Mouse (Mus musculus) naive thymus-derived CD4-positive, alpha-beta T cell, adult 2 months (primary cell): ENCODE measurements around the gene Dclk2.

Experiments used
- DNase-seq: peaks from one replicate; pipeline ENCODE4 v3.0.0-alpha.2; 2011; ENCODE audit warnings: low read depth

The Dclk2 gene

GRCm38 (mm10) chr3:86797871-86798460 is 122.7 kb downstream of the Dclk2 start:
- no peak for DNase-seq

DNA sequence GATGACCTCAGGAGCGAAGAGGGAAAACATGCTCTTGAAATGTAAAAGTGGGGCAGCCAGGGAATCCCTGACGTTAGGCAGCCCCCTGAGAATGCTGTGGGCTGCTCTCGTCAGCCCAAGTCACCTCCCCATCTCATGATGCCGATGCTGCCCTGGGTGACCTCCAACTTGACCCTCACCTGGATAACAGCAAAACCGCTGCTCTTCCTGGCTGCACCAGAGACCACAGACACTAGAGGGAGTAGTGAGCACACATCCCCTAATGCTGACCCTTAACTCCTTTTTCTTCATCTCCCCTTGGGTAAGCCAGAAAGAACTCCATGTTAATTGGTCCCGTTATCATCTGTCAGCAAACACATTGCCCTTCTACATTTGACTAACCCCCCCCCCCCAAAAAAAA is 123.9 kb downstream of the Dclk2 start:
- peak; percentile 19 for DNase-seq

GRCm38 (mm10) chr3:86793720-86794191 is 126.9 kb downstream of the Dclk2 start:
- DNase-seq: no peak

- no peak for DNase-seq
Observed at GRCm38 (mm10) chr3:86793264-86793663, 127.4 kb downstream of the Dclk2 start.

DNA sequence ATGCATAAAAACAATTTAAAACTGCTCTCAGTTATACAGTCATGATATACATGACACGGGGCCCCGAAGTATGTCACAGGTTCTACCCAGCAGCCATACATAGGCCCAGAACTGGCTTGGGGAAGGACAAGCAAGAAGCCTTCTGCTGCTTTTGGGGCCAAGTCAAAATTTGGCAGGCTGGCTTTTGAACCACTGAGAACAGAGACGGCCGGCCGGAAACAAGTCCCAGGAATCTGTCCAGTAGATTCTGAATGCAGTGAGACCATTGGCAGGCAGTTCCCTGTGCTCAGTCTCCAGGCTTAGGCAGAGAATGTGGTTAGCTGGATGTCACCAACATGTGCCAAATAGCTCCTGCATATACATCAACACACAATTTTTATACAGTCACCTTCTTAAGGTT is 130.9 kb downstream of the Dclk2 start:
- DNase-seq: no peak

DNA sequence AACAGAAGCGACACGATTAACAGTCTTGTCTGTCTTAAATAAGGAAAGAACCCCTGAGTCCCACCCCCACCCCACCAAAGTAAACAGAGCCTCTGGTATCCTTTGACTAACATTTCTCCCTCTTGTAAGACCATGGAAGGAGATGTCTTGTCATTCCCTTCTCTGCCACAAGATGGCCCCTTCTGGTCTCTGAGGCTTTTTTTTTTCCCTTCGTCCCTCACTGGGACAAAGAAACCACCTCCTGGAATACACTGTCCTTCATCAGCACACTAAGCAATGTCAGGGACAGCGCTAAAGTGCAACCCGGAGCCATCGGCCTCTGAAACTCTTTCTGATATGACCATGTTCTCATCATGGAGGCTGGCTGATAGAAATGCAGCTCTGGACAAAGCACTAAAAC is 131.9 kb downstream of the Dclk2 start:
- peak; percentile 57 for DNase-seq

- no peak for DNase-seq
Observed at GRCm38 (mm10) chr3:86787423-86788123, 133.1 kb downstream of the Dclk2 start.

GRCm38 (mm10) chr3:86786845-86787351 is 133.8 kb downstream of the Dclk2 start:
- no peak for DNase-seq

DNA sequence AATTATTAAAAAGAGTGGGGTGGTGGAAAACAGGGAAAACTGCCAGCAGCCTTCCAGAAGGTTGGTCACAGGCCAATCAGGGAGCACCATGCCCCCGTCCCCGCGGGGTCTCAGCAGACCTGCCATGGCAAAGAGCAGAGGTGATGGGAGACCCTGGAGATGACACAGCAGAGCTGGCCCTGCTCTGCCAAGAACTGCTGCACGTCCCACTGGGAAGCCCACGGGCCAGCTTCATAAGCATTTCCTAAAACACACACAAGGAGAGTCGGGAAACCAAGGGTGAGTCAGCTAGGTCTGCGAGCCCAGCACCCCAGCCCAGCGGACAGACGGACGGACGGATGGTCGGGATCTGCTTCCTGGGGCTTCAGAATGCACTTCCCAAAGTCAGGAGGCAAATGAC is 134.4 kb downstream of the Dclk2 start:
- no peak for DNase-seq

DNA sequence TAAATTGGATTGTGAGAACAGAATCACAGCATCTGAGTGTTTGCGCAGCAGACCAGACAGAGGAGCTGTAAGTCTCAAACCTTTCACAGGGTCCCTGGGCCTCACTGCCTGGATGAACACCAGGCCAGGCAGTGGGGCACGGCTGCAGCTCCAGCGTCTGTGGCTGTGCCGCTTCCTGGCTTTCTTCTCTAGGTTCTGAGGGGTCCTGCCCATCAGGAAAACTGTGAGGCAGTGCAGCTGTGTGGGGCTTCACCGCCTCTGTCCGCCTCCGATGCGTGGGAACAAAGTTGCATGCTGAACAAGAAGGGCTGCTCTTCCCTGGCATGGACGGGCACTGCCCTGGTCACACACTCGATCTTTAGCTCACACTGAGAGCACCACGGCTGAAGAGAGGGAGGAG is 135.7 kb downstream of the Dclk2 start:
- DNase-seq: no peak

DNA sequence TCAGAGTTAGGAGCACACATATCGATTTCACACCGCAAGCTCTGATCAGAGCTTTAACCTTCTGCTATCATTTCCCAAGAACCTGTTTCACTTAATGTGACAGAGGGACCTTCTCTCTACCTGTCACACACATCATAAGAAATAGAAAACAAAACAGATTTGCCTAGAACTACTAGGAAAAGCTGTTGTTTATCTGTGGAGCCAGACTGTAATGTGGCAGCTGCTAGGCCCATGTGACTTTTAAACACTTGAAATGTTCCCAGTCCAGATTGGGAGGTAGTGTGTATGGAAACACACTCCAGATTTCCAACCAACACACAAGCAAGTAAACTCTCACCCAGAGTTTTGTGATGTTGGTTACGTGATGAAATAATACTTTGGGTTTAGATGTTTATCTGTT is 136.6 kb downstream of the Dclk2 start:
- no peak for DNase-seq

DNA sequence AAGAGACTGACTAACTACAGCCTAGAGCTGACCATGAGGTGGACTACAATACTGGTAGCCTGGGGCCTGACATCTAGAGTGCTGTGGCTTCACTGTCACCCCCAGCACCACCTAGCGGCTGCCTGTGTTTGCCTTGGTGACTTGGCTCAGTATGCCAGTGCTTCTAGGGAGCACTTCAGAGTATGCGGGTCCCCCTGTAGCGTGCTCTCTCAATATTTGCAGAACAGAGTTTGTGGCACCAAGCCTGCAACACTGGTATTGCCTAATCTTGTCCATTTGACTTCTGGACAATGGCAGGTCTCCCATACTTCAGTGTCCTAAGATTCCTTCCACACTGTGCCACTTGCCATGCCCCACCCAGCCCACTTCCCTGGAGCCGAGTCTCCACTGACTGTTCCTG is 140.9 kb downstream of the Dclk2 start:
- DNase-seq: no peak

GRCm38 (mm10) chr3:86775444-86775828 is 145.2 kb downstream of the Dclk2 start:
- no peak for DNase-seq

DNA sequence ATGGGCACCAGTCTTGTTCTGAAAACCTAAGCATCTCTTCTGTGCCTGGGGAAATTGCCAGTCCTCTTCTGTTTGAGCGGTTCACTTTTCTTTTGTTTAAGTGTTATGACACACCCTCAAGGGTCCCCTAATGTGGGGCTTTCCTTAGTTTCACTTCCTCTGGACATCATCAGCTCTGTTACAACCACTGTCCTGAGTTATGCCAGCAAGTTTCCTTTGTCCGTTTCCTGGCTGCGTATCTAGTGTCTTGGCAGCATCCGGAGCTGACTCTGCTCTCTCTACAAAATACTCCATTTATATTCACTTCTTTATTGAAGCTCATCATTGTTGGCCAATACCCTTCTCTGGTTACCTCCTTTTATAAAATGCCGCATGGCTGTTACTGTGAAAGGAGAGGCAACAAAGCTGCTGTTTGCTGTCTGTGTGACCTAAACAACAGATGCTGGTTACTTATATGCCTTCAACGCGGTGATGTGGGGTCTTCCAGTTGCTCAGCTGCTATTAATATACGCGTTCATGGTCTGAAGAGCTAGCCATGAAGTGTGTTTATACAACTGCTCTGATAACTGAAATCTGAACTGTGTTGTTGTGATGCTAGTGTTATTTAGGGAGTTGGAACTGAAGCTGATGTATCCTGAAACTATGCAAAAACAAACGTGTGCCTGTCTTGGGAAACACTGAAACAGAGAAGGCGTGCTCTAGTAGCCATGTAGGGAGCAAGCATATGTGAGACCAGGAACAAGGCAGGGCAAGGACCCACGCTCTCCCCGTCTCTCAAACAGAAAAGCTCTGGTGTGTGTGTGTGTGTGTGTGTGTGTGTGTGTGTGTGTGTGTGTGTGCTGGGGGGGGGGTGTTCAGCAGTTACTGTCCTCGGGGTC is 145.8 kb downstream of the Dclk2 start:
- no peak for DNase-seq

- no peak for DNase-seq
Observed at GRCm38 (mm10) chr3:86768969-86769368, 151.7 kb downstream of the Dclk2 start.

- no peak for DNase-seq
Observed at GRCm38 (mm10) chr3:86768553-86768952, 152.1 kb downstream of the Dclk2 start.

- no peak for DNase-seq
Observed at GRCm38 (mm10) chr3:86762456-86762855, 158.2 kb downstream of the Dclk2 start.

DNA sequence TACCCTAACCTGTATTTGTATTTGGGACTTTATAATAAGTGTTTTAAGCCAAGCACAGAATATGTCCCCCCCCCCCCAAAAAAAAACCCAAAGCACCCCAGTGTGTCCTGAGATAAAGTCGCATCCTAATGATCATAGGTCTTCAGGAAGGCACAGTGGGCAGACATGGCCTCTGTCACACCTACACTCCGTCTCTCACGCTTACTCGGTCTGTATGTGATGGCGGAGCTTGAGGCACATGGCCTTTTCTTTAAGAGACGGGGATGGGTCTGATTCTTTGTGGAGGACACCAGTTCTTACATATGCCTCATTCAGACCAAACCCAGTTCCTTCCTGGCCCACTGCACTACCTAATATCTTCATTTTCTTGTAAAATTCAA is 158.6 kb downstream of the Dclk2 start:
- DNase-seq: no peak

DNA sequence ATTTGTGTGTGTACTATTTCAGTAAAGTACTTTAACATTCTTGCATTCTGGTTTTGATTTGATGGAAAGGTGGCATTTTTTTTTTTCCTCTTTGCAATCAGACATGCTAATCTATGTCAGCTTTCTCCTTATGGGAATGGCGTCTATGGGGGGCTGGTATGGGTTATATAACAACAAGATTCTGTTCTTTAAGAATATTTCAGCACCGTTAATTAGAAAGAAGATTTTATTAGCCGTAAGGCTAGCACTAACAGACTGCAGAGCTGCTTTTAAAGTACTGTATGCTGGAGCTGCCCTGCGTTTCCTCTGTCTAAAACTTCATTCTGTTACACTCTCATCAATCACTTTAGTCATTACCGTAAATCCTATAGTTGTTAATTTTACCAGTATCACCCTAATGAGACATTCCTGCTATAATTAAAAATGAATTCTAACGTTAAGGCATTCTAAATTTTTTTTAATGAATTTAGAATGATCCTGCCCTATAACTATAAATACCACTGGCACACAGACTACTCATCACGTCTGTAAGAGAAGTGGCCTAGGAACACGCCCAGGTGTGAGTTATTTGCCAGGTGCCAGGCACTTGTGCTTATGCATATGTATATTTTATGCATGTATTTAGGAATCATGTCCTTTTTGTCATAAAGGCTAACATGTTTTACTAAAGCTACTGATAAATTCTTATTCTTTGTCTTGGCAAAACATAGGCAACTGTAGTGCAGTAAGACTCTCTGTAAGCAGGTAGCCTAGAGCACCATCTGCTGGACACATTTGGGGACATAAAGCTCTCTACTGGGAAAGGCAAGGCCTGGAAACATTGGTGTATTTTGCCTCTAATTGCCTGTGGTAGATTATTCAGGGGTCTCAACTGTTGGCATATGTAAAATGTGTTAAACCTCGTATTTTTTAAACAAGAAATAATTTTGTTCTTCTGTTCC is 159.3 kb downstream of the Dclk2 start:
- peak; percentile 74 for DNase-seq

- no peak for DNase-seq
Observed at GRCm38 (mm10) chr3:86760474-86760873, 160.2 kb downstream of the Dclk2 start.

DNA sequence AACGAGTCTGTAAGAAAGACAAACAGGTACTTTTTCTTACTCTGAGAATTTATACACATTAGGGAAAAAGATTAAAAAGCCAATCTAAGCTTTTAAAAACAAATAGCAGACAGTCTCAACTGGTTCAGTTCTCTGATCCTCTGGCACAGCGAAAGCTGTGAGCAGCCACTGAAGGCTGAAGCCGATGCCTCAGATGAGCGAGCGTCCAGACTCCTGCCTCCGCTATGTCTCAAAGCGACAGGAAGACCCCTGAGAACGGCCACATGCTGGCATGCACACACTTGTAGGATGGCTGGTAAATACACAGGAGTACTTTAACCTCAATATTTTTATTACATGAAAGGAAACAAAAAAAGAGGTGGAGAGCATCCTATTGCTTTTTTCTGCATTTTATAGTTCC is 160.8 kb downstream of the Dclk2 start:
- DNase-seq: no peak

DNA sequence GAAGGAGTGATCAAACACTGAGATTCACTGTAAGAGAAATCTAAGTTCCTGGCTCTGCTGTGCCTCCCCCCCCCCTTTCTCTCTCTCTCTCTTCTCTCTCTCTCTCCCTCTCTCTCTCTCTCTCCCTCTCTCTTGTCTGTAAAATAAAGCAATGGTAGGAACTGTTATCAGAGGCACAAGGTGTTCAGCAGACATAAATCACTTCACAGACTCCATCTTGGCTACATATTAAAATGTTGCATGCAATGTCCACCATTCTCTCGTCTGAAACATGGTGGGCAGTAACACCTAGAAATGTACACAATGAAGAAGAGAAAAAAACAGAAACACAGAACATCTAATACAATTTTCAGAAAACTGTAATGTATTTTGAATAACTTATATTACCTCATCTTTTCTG is 161.3 kb downstream of the Dclk2 start:
- peak; percentile 9 for DNase-seq
